Mouse (Mus musculus): ENCODE data around the gene Tgfbr2. TPM values are rescaled to one million over a fixed set of nuclear protein-coding genes. Genes with fewer than 3 reads are reported as not detected.

Gene Tgfbr2
- 9.4 and 12.5 TPM in 2 replicates for polyA plus RNA-seq (2016; fragmentation: Nextera tagmentation; extraction: Ambion mirVana)

- H3K27ac ChIP-seq, result peak within 1 kb of the TSS; percentile 92
- peak; percentile 89 for DNase-seq (ENCODE audit: low spot score)
- no peaks in the 10 kb centered on the region for H3K9me3 ChIP-seq
- H3K27me3 ChIP-seq (ENCODE audit: insufficient read depth, poor library complexity, severe bottlenecking), result no peaks in the 10 kb centered on the region
- H3K4me3 ChIP-seq, result peak within 1 kb of the TSS; percentile 70
- peaks cover 8% of the 10 kb centered on the region for H3K4me1 ChIP-seq
- WGBS, result under 1% methylated on average over 86 of the region's 90 CpGs
- H3K36me3 ChIP-seq, result no peaks in the 10 kb centered on the region
Measured at GRCm38 (mm10) chr9:116174481-116175461, at the start of gene Tgfbr2. Gene Tgfbr2 (minus strand): TSS chr9:116175360.

- Histone ChIP-seq H3K27me3 (ENCODE audit: insufficient read depth, poor library complexity, severe bottlenecking) (peaks cover 7% of the 10 kb centered on the region; the same call in 1 of the 2 replicates), H3K4me3 (no peak overlapping the region), H3K9me3 (no peaks in the 10 kb centered on the region), H3K27ac (no peak overlapping the region), H3K4me1 (peaks cover 18% of the 10 kb centered on the region), H3K36me3 (no peaks in the 10 kb centered on the region)
- no peak for DNase-seq (ENCODE audit: low spot score)
- WGBS, result 75% methylated on average over 6 of the region's 6 CpGs
Measured at GRCm38 (mm10) chr9:116223368-116223767, 48.2 kb upstream of the Tgfbr2 start.

- Histone ChIP-seq H3K27me3 (ENCODE audit: insufficient read depth, poor library complexity, severe bottlenecking) (peaks cover 7% of the 10 kb centered on the region; the same call in 1 of the 2 replicates), H3K9me3 (no peaks in the 10 kb centered on the region), H3K36me3 (no peaks in the 10 kb centered on the region), H3K4me1 (peaks cover 11% of the 10 kb centered on the region), H3K27ac (no peak overlapping the region), H3K4me3 (no peak overlapping the region)
- 84% methylated on average over 5 of the region's 5 CpGs for WGBS
- DNase-seq (ENCODE audit: low spot score), result no peak
Measured at GRCm38 (mm10) chr9:116222643-116223042, 47.5 kb upstream of the Tgfbr2 start.

GRCm38 (mm10) chr9:116222000-116222399, 46.8 kb upstream of the Tgfbr2 start:
- peaks cover 7% of the 10 kb centered on the region; the same call in 1 of the 2 replicates for H3K27me3 ChIP-seq (ENCODE audit: insufficient read depth, poor library complexity, severe bottlenecking)
- peaks cover 5% of the 10 kb centered on the region; the same call in 1 of the 2 replicates for H3K4me1 ChIP-seq
- no peaks in the 10 kb centered on the region for H3K9me3 ChIP-seq
- no peaks in the 10 kb centered on the region for H3K36me3 ChIP-seq
- 73% methylated on average over 11 of the region's 11 CpGs for WGBS
- H3K27ac ChIP-seq, result no peak overlapping the region
- H3K4me3 ChIP-seq, result no peak overlapping the region
- DNase-seq (ENCODE audit: low spot score), result no peak

- DNase-seq (ENCODE audit: low spot score), result no peak
- H3K4me3 ChIP-seq, result no peak overlapping the region
- H3K27me3 ChIP-seq (ENCODE audit: insufficient read depth, poor library complexity, severe bottlenecking), result peaks cover 7% of the 10 kb centered on the region; the same call in 1 of the 2 replicates
- WGBS, result 89% methylated on average over 6 of the region's 6 CpGs
- no peaks in the 10 kb centered on the region for H3K9me3 ChIP-seq
- H3K27ac ChIP-seq, result no peak overlapping the region
- 0 out of 2 replicates have a peak, but pooled peaks cover 4% of the 10 kb centered on the region for H3K4me1 ChIP-seq
- H3K36me3 ChIP-seq, result no peaks in the 10 kb centered on the region
Measured at GRCm38 (mm10) chr9:116221565-116221964, 46.4 kb upstream of the Tgfbr2 start.

GRCm38 (mm10) chr9:116220616-116221015, 45.5 kb upstream of the Tgfbr2 start:
- Histone ChIP-seq H3K36me3 (no peaks in the 10 kb centered on the region), H3K4me3 (no peak overlapping the region), H3K27me3 (ENCODE audit: insufficient read depth, poor library complexity, severe bottlenecking) (peaks cover 7% of the 10 kb centered on the region; the same call in 1 of the 2 replicates), H3K27ac (no peak overlapping the region), H3K9me3 (no peaks in the 10 kb centered on the region), H3K4me1 (0 out of 2 replicates have a peak, but pooled peaks cover 4% of the 10 kb centered on the region)
- 93% methylated on average over 6 of the region's 6 CpGs for WGBS
- no peak for DNase-seq (ENCODE audit: low spot score)

GRCm38 (mm10) chr9:116220159-116220515, 45.0 kb upstream of the Tgfbr2 start:
- Histone ChIP-seq H3K4me3 (no peak overlapping the region), H3K36me3 (no peaks in the 10 kb centered on the region), H3K27me3 (ENCODE audit: insufficient read depth, poor library complexity, severe bottlenecking) (peaks cover 5% of the 10 kb centered on the region; the same call in 1 of the 2 replicates), H3K4me1 (0 out of 2 replicates have a peak, but pooled peaks cover 4% of the 10 kb centered on the region), H3K27ac (no peak overlapping the region), H3K9me3 (no peaks in the 10 kb centered on the region)
- 85% methylated on average over 4 of the region's 4 CpGs for WGBS
- no peak for DNase-seq (ENCODE audit: low spot score)

GRCm38 (mm10) chr9:116219234-116220158, 44.3 kb upstream of the Tgfbr2 start:
- 85% methylated on average over 9 of the region's 9 CpGs for WGBS
- no peak for DNase-seq (ENCODE audit: low spot score)
- 0 out of 2 replicates have a peak overlapping the region, but pooled peaks have one; percentile 25 for H3K27ac ChIP-seq

GRCm38 (mm10) chr9:116218780-116219179, 43.6 kb upstream of the Tgfbr2 start:
- 52% methylated on average over 4 of the region's 4 CpGs for WGBS
- no peak for DNase-seq (ENCODE audit: low spot score)
- Histone ChIP-seq H3K4me1 (peaks cover 7% of the 10 kb centered on the region), H3K9me3 (no peaks in the 10 kb centered on the region), H3K36me3 (no peaks in the 10 kb centered on the region), H3K4me3 (no peak overlapping the region), H3K27me3 (ENCODE audit: insufficient read depth, poor library complexity, severe bottlenecking) (no peaks in the 10 kb centered on the region), H3K27ac (0 out of 2 replicates have a peak overlapping the region, but pooled peaks have one; percentile 25)

More at GRCm38 (mm10) chr9:116219234-116220158, 44.3 kb upstream of the Tgfbr2 start:
- no peaks in the 10 kb centered on the region for H3K36me3 ChIP-seq
- H3K27me3 ChIP-seq (ENCODE audit: insufficient read depth, poor library complexity, severe bottlenecking), result no peaks in the 10 kb centered on the region
- no peaks in the 10 kb centered on the region for H3K9me3 ChIP-seq
- H3K4me3 ChIP-seq, result no peak overlapping the region
- H3K4me1 ChIP-seq, result 0 out of 2 replicates have a peak, but pooled peaks cover 4% of the 10 kb centered on the region

- WGBS, result 88% methylated on average over 7 of the region's 7 CpGs
- no peaks in the 10 kb centered on the region for H3K36me3 ChIP-seq
- no peak overlapping the region for H3K27ac ChIP-seq
- no peaks in the 10 kb centered on the region for H3K27me3 ChIP-seq (ENCODE audit: insufficient read depth, poor library complexity, severe bottlenecking)
- no peak overlapping the region for H3K4me3 ChIP-seq
- DNase-seq (ENCODE audit: low spot score), result no peak
- H3K4me1 ChIP-seq, result peaks cover 22% of the 10 kb centered on the region
- no peaks in the 10 kb centered on the region for H3K9me3 ChIP-seq
Measured at GRCm38 (mm10) chr9:116217099-116217498, 41.9 kb upstream of the Tgfbr2 start.

- DNase-seq (ENCODE audit: low spot score), result no peak
- H3K27ac ChIP-seq, result no peak overlapping the region
- H3K9me3 ChIP-seq, result no peaks in the 10 kb centered on the region
- no peaks in the 10 kb centered on the region for H3K27me3 ChIP-seq (ENCODE audit: insufficient read depth, poor library complexity, severe bottlenecking)
- no peaks in the 10 kb centered on the region for H3K36me3 ChIP-seq
- WGBS, result 84% methylated on average over 10 of the region's 10 CpGs
- H3K4me3 ChIP-seq, result no peak overlapping the region
- peaks cover 22% of the 10 kb centered on the region for H3K4me1 ChIP-seq
Measured at GRCm38 (mm10) chr9:116216677-116217076, 41.5 kb upstream of the Tgfbr2 start.

- Histone ChIP-seq H3K27ac (no peak overlapping the region), H3K9me3 (no peaks in the 10 kb centered on the region), H3K27me3 (ENCODE audit: insufficient read depth, poor library complexity, severe bottlenecking) (no peaks in the 10 kb centered on the region), H3K36me3 (no peaks in the 10 kb centered on the region), H3K4me1 (peaks cover 22% of the 10 kb centered on the region), H3K4me3 (no peak overlapping the region)
- no peak for DNase-seq (ENCODE audit: low spot score)
- 86% methylated on average over 6 of the region's 6 CpGs for WGBS
Measured at GRCm38 (mm10) chr9:116214296-116214695, 39.1 kb upstream of the Tgfbr2 start.

All from heart, embryonic 10.5 days (tissue).